Mouse (Mus musculus): ENCODE measurements at regions not wholly inside any gene's neighbourhood (a gene's known extent, or its start where the extent isn't known, plus 50 kb on each side); places are given as distances from the start of the nearest gene placed in this dataset.

- H3K79me2 ChIP-seq (ENCODE audit: control insufficient read depth, insufficient read depth, low read length, poor library complexity), result no peaks in the 10 kb centered on the region
- no peak overlapping the region for H3K9ac ChIP-seq (ENCODE audit: control insufficient read depth, low read depth, low read length, poor library complexity, severe bottlenecking)
- H3K4me1 ChIP-seq (ENCODE audit: control insufficient read depth in 1 of 2, insufficient read depth in 2 of 2, low read length in 2 of 2), result no peaks in the 10 kb centered on the region
- no peaks in the 10 kb centered on the region for H3K27me3 ChIP-seq (ENCODE audit: control insufficient read depth in 1 of 2, insufficient read depth in 2 of 2, low read length in 2 of 2)
- H3K9me3 ChIP-seq (replicated peaks; ENCODE audit: insufficient read depth, low read length), result no peaks in the 10 kb centered on the region
- H3K27ac ChIP-seq (ENCODE audit: control insufficient read depth, low read depth, low read length), result no peak overlapping the region
- no peaks in the 10 kb centered on the region for H3K36me3 ChIP-seq (ENCODE audit: control insufficient read depth in 1 of 2, insufficient read depth in 2 of 2, low read length in 2 of 2)
- no peak overlapping the region for H3K4me3 ChIP-seq (ENCODE audit: control insufficient read depth in 1 of 2, insufficient read depth in 1 of 2, low read depth in 2 of 2, low read length in 2 of 2)
- TF ChIP-seq ELF1 (IDR thresholded peaks at IDR 0.05; ENCODE audit: low read depth, low read length) (no peak), MYC (IDR thresholded peaks at IDR 0.05; ENCODE audit: low read depth, low read length) (no peak), MAFK (IDR thresholded peaks at IDR 0.05; ENCODE audit: borderline replicate concordance, low read depth, low read length) (no peak), CHD2 (IDR thresholded peaks at IDR 0.05; ENCODE audit: low read length) (no peak), NRF1 (IDR thresholded peaks at IDR 0.05; ENCODE audit: insufficient read depth, low read depth, low read length, poor library complexity, severe bottlenecking) (no peak)
- DNase-seq (ENCODE audit: low read depth, low spot score), result no peak
Measured at GRCm38 (mm10) chr13:80989756-80990155, 106.6 kb downstream of the Arrdc3 start.

GRCm38 (mm10) chr13:80992342-80992741 lies 109.2 kb downstream of the Arrdc3 start:
- no peak overlapping the region for H3K27ac ChIP-seq (ENCODE audit: control insufficient read depth, low read depth, low read length)
- DNase-seq (ENCODE audit: low read depth, low spot score), result no peak
- H3K9me3 ChIP-seq (replicated peaks; ENCODE audit: insufficient read depth, low read length), result no peaks in the 10 kb centered on the region
- no peak overlapping the region for H3K4me3 ChIP-seq (ENCODE audit: control insufficient read depth in 1 of 2, insufficient read depth in 1 of 2, low read depth in 2 of 2, low read length in 2 of 2)
- no peaks in the 10 kb centered on the region for H3K79me2 ChIP-seq (ENCODE audit: control insufficient read depth, insufficient read depth, low read length, poor library complexity)
- H3K27me3 ChIP-seq (ENCODE audit: control insufficient read depth in 1 of 2, insufficient read depth in 2 of 2, low read length in 2 of 2), result no peaks in the 10 kb centered on the region
- H3K36me3 ChIP-seq (ENCODE audit: control insufficient read depth in 1 of 2, insufficient read depth in 2 of 2, low read length in 2 of 2), result no peaks in the 10 kb centered on the region
- no peaks in the 10 kb centered on the region for H3K4me1 ChIP-seq (ENCODE audit: control insufficient read depth in 1 of 2, insufficient read depth in 2 of 2, low read length in 2 of 2)
- no peak overlapping the region for H3K9ac ChIP-seq (ENCODE audit: control insufficient read depth, low read depth, low read length, poor library complexity, severe bottlenecking)
- no peak for TF ChIP-seq RCOR1 (IDR thresholded peaks at IDR 0.05; ENCODE audit: low read depth, low read length)
- TF ChIP-seq ETS1 (IDR thresholded peaks at IDR 0.05; ENCODE audit: low read depth, low read length), result no peak
- no peak for TF ChIP-seq RAD21 (IDR thresholded peaks at IDR 0.05; ENCODE audit: low read depth, low read length)
- no peak for TF ChIP-seq MXI1 (IDR thresholded peaks at IDR 0.05; ENCODE audit: low read depth, low read length)
- no peak for TF ChIP-seq HCFC1 (IDR thresholded peaks at IDR 0.05; ENCODE audit: low read depth, low read length)
- no peak for TF ChIP-seq POLR2AphosphoS2 (IDR thresholded peaks at IDR 0.05; ENCODE audit: low read length)
- TF ChIP-seq POLR2A (IDR thresholded peaks at IDR 0.05; ENCODE audit: control insufficient read depth in 1 of 2, insufficient read depth in 1 of 2, low read depth in 1 of 2, low read length in 2 of 2, poor library complexity in 1 of 2), result no peak
- TF ChIP-seq MAZ (IDR thresholded peaks at IDR 0.05; ENCODE audit: low read depth, low read length), result no peak

GRCm38 (mm10) chr13:81008864-81009766 lies 125.9 kb downstream of the Arrdc3 start:
- Histone ChIP-seq H3K36me3 (ENCODE audit: control insufficient read depth in 1 of 2, insufficient read depth in 2 of 2, low read length in 2 of 2) (no peaks in the 10 kb centered on the region), H3K9me3 (replicated peaks; ENCODE audit: insufficient read depth, low read length) (no peaks in the 10 kb centered on the region), H3K4me1 (ENCODE audit: control insufficient read depth in 1 of 2, insufficient read depth in 2 of 2, low read length in 2 of 2) (no peaks in the 10 kb centered on the region), H3K4me3 (ENCODE audit: control insufficient read depth in 1 of 2, insufficient read depth in 1 of 2, low read depth in 2 of 2, low read length in 2 of 2) (no peak overlapping the region), H3K79me2 (ENCODE audit: control insufficient read depth, insufficient read depth, low read length, poor library complexity) (no peaks in the 10 kb centered on the region), H3K27me3 (ENCODE audit: control insufficient read depth in 1 of 2, insufficient read depth in 2 of 2, low read length in 2 of 2) (no peaks in the 10 kb centered on the region; a peak in 1 of 4 replicates), H3K9ac (ENCODE audit: control insufficient read depth, low read depth, low read length, poor library complexity, severe bottlenecking) (no peak overlapping the region), H3K27ac (ENCODE audit: control insufficient read depth, low read depth, low read length) (no peak overlapping the region)
- TF ChIP-seq POLR2A (IDR thresholded peaks at IDR 0.05; ENCODE audit: control insufficient read depth in 1 of 2, insufficient read depth in 1 of 2, low read depth in 1 of 2, low read length in 2 of 2, poor library complexity in 1 of 2), result no peak
- no peak for TF ChIP-seq NELFE (IDR thresholded peaks at IDR 0.05; ENCODE audit: low read depth, low read length)
- TF ChIP-seq TAL1 (IDR thresholded peaks at IDR 0.05; ENCODE audit: low read length), result no peak
- DNase-seq (ENCODE audit: low read depth, low spot score), result no peak
